Mouse (Mus musculus) neural tube, embryonic 13.5 days (tissue): ENCODE results near the gene Grik2. TPM values are rescaled to one million over a fixed set of nuclear protein-coding genes. Genes with fewer than 3 reads are reported as not detected.
A peak's percentile ranks its signal among the peaks of the same experiment; 100 is the strongest.
"Not testable (repeated sequence)": the region's sequence is repeated elsewhere in the genome, so short reads cannot be mapped to it uniquely, and the experiment has no call there.

ENCODE experiments used
- ATAC-seq: fragments of 200-750 bp; cut with Nextera tagmentation; 2 replicates; pipeline ENCODE4 v1.8.0; 2017; ENCODE audit warnings: low read depth, mild to moderate bottlenecking, moderate TSS enrichment, moderate library complexity
- H3K27ac ChIP-seq: fragments of 300-500 bp; sonication (generic); replicated peaks from 2 replicates; pipeline ENCODE4 v1.5.1; 2015; ENCODE audit warnings: moderate library complexity, mild to moderate bottlenecking, inconsistent platforms
- H3K27me3 ChIP-seq: fragments of 300-500 bp; sonication (generic); 2 replicates; pipeline ENCODE4 v1.6.1; 2015; ENCODE audit warnings: mild to moderate bottlenecking, inconsistent platforms
- H3K36me3 ChIP-seq: fragments of 300-500 bp; sonication (generic); 2 replicates; pipeline ENCODE4 v1.6.1; 2015; ENCODE audit warnings: mild to moderate bottlenecking, inconsistent platforms
- H3K4me1 ChIP-seq: fragments of 300-500 bp; sonication (generic); replicated peaks from 2 replicates; pipeline ENCODE4 v1.6.1; 2015; ENCODE audit warnings: inconsistent platforms
- H3K4me2 ChIP-seq: fragments of 300-500 bp; sonication (generic); 2 replicates; pipeline ENCODE4 v1.6.1; 2015; ENCODE audit warnings: inconsistent platforms, mild to moderate bottlenecking, moderate library complexity
- H3K4me3 ChIP-seq: fragments of 300-500 bp; sonication (generic); 2 replicates; pipeline ENCODE4 v1.5.1; 2015; ENCODE audit warnings: mild to moderate bottlenecking, inconsistent platforms
- H3K9ac ChIP-seq: fragments of 300-500 bp; sonication (generic); 2 replicates; pipeline ENCODE4 v1.6.1; 2015; ENCODE audit warnings: moderate library complexity, mild to moderate bottlenecking, inconsistent platforms
- H3K9me3 ChIP-seq: fragments of 300-500 bp; sonication (generic); 2 replicates; pipeline ENCODE4 v1.6.1; 2016; ENCODE audit warnings: inconsistent platforms
- WGBS: fragments of 180-500 bp; shearing (Covaris S2); methylation state at CpG from one replicate; pipeline ENCODE4 v1.1.7; 2015; 5-methylcytosine and 5-hydroxymethylcytosine counted together
- polyA plus RNA-seq: library from polyadenylated mRNA; unstranded; fragments of >200 nt; fragmentation: Nextera tagmentation; extraction: Ambion mirVana; gene quantifications from 2 replicates; pipeline ENCODE4 v1.2.1, GENCODE M21; 2015

Gene Grik2
- polyA plus RNA-seq, 1 experiment from 2014 or later: 28.6 TPM

GRCm38 (mm10) chr10:49237356-49237755 is 551.2 kb downstream of the Grik2 start:
- H3K27ac ChIP-seq, H3K4me2 ChIP-seq, H3K9me3 ChIP-seq, H3K4me3 ChIP-seq, H3K36me3 ChIP-seq, ATAC-seq, H3K9ac ChIP-seq, H3K4me1 ChIP-seq, H3K27me3 ChIP-seq: not testable (repeated sequence)
- WGBS: 40% methylated on average over 6 of the region's 6 CpGs

GRCm38 (mm10) chr10:49236844-49237243 is 551.7 kb downstream of the Grik2 start:
- not testable (repeated sequence) for H3K4me3 ChIP-seq, H3K27me3 ChIP-seq, H3K4me1 ChIP-seq, ATAC-seq, H3K9ac ChIP-seq, H3K9me3 ChIP-seq, H3K4me2 ChIP-seq, H3K27ac ChIP-seq, H3K36me3 ChIP-seq

- Histone ChIP-seq H3K4me1 (0 out of 2 replicates have a peak, but pooled peaks cover 3% of the 10 kb centered on the region), H3K4me3 (no peak overlapping the region), H3K27ac (no peak overlapping the region), H3K4me2 (no peak overlapping the region), H3K9ac (no peak overlapping the region), H3K27me3 (no peaks in the 10 kb centered on the region), H3K36me3 (no peaks in the 10 kb centered on the region), H3K9me3 (no peaks in the 10 kb centered on the region)
- WGBS: 24% methylated on average over 1 of the region's 1 CpGs
- peak; percentile 76; the same call in 1 of the 2 replicates for ATAC-seq
Measured at GRCm38 (mm10) chr10:49220096-49220495, 568.5 kb downstream of the Grik2 start.

GRCm38 (mm10) chr10:49219631-49220030 is 568.9 kb downstream of the Grik2 start:
- no peaks in the 10 kb centered on the region for H3K27me3 ChIP-seq
- 0 out of 2 replicates have a peak, but pooled peaks cover 3% of the 10 kb centered on the region for H3K4me1 ChIP-seq
- H3K4me2 ChIP-seq: no peak overlapping the region
- no peak overlapping the region for H3K27ac ChIP-seq
- no peaks in the 10 kb centered on the region for H3K9me3 ChIP-seq
- no peak overlapping the region for H3K4me3 ChIP-seq
- peak; percentile 98 for ATAC-seq
- no peaks in the 10 kb centered on the region for H3K36me3 ChIP-seq
- 32% methylated on average over 3 of the region's 3 CpGs for WGBS
- no peak overlapping the region for H3K9ac ChIP-seq

GRCm38 (mm10) chr10:49191773-49192371 is 596.7 kb downstream of the Grik2 start:
- no peak overlapping the region for H3K4me2 ChIP-seq
- no peaks in the 10 kb centered on the region for H3K36me3 ChIP-seq
- H3K4me3 ChIP-seq: no peak overlapping the region
- H3K9me3 ChIP-seq: no peaks in the 10 kb centered on the region
- ATAC-seq: no peak
- no peaks in the 10 kb centered on the region for H3K27me3 ChIP-seq
- no peak overlapping the region for H3K27ac ChIP-seq
- no peak overlapping the region for H3K9ac ChIP-seq
- H3K4me1 ChIP-seq: no peaks in the 10 kb centered on the region

- 84% methylated on average over 1 of the region's 1 CpGs for WGBS
- no peak overlapping the region for H3K9ac ChIP-seq
- no peaks in the 10 kb centered on the region for H3K27me3 ChIP-seq
- H3K27ac ChIP-seq: no peak overlapping the region
- ATAC-seq: no peak
- H3K4me1 ChIP-seq: no peaks in the 10 kb centered on the region
- H3K9me3 ChIP-seq: no peaks in the 10 kb centered on the region
- no peak overlapping the region for H3K4me2 ChIP-seq
- H3K36me3 ChIP-seq: no peaks in the 10 kb centered on the region
- no peak overlapping the region for H3K4me3 ChIP-seq
Measured at GRCm38 (mm10) chr10:49191291-49191690, 597.3 kb downstream of the Grik2 start.

- no peak overlapping the region for H3K27ac ChIP-seq
- no peaks in the 10 kb centered on the region for H3K27me3 ChIP-seq
- no peak overlapping the region for H3K9ac ChIP-seq
- no peak for ATAC-seq
- H3K4me3 ChIP-seq: no peak overlapping the region
- no peaks in the 10 kb centered on the region for H3K9me3 ChIP-seq
- 62% methylated on average over 4 of the region's 4 CpGs for WGBS
- H3K4me2 ChIP-seq: no peak overlapping the region
- H3K36me3 ChIP-seq: no peaks in the 10 kb centered on the region
- H3K4me1 ChIP-seq: no peaks in the 10 kb centered on the region
Measured at GRCm38 (mm10) chr10:49154134-49154533, 634.4 kb downstream of the Grik2 start.

- not testable (repeated sequence) for H3K4me1 ChIP-seq, ATAC-seq, H3K27ac ChIP-seq, H3K9ac ChIP-seq, H3K36me3 ChIP-seq, H3K4me2 ChIP-seq, H3K4me3 ChIP-seq, H3K9me3 ChIP-seq, H3K27me3 ChIP-seq
- WGBS: 85% methylated on average over 4 of the region's 4 CpGs
Measured at GRCm38 (mm10) chr10:49151496-49151895, 637.1 kb downstream of the Grik2 start.

GRCm38 (mm10) chr10:49149714-49150113 is 638.9 kb downstream of the Grik2 start:
- Histone ChIP-seq H3K4me1 (no peaks in the 10 kb centered on the region), H3K9ac (no peak overlapping the region), H3K4me2 (no peak overlapping the region), H3K27ac (no peak overlapping the region), H3K9me3 (no peaks in the 10 kb centered on the region), H3K27me3 (no peaks in the 10 kb centered on the region), H3K36me3 (no peaks in the 10 kb centered on the region), H3K4me3 (no peak overlapping the region)
- no peak for ATAC-seq
- WGBS: 39% methylated on average over 4 of the region's 4 CpGs

- H3K4me3 ChIP-seq: no peak overlapping the region
- no peaks in the 10 kb centered on the region for H3K36me3 ChIP-seq
- WGBS: 91% methylated on average over 3 of the region's 3 CpGs
- H3K27me3 ChIP-seq: no peaks in the 10 kb centered on the region
- no peaks in the 10 kb centered on the region for H3K9me3 ChIP-seq
- H3K27ac ChIP-seq: no peak overlapping the region
- H3K4me2 ChIP-seq: no peak overlapping the region
- no peak overlapping the region for H3K9ac ChIP-seq
- no peak for ATAC-seq
- no peaks in the 10 kb centered on the region for H3K4me1 ChIP-seq
Measured at GRCm38 (mm10) chr10:49142658-49143057, 645.9 kb downstream of the Grik2 start.

GRCm38 (mm10) chr10:49136816-49137215 is 651.8 kb downstream of the Grik2 start:
- H3K27me3 ChIP-seq: no peaks in the 10 kb centered on the region
- H3K27ac ChIP-seq: no peak overlapping the region
- H3K9me3 ChIP-seq: no peaks in the 10 kb centered on the region
- H3K36me3 ChIP-seq: no peaks in the 10 kb centered on the region
- no peak overlapping the region for H3K4me3 ChIP-seq
- no peak for ATAC-seq
- no peak overlapping the region for H3K9ac ChIP-seq
- H3K4me2 ChIP-seq: no peak overlapping the region
- no peaks in the 10 kb centered on the region for H3K4me1 ChIP-seq

GRCm38 (mm10) chr10:49131311-49131710 is 657.3 kb downstream of the Grik2 start:
- H3K4me1 ChIP-seq: no peaks in the 10 kb centered on the region; the same call in 1 of the 2 replicates
- H3K36me3 ChIP-seq: no peaks in the 10 kb centered on the region
- ATAC-seq: no peak
- no peaks in the 10 kb centered on the region for H3K27me3 ChIP-seq
- no peaks in the 10 kb centered on the region for H3K9me3 ChIP-seq
- 5% methylated on average over 1 of the region's 1 CpGs for WGBS
- no peak overlapping the region for H3K27ac ChIP-seq
- H3K4me3 ChIP-seq: no peak overlapping the region
- H3K9ac ChIP-seq: no peak overlapping the region
- no peak overlapping the region for H3K4me2 ChIP-seq

- ATAC-seq: no peak
- H3K36me3 ChIP-seq: no peaks in the 10 kb centered on the region
- no peak overlapping the region for H3K9ac ChIP-seq
- H3K27ac ChIP-seq: no peak overlapping the region
- no peak overlapping the region for H3K4me3 ChIP-seq
- H3K4me1 ChIP-seq: no peaks in the 10 kb centered on the region
- no peaks in the 10 kb centered on the region for H3K27me3 ChIP-seq
- no peaks in the 10 kb centered on the region for H3K9me3 ChIP-seq
- no peak overlapping the region for H3K4me2 ChIP-seq
Measured at GRCm38 (mm10) chr10:49050339-49050738, 738.2 kb downstream of the Grik2 start.
